Mouse (Mus musculus) ES-E14 (cell line): Measurements from ENCODE around the gene Vrk3. TPM values are rescaled to one million over a fixed set of nuclear protein-coding genes. Genes with fewer than 3 reads are reported as not detected.

ENCODE experiments used
- DNase-seq: peaks from one replicate; pipeline ENCODE4 v3.0.0-alpha.2; 2013; ENCODE audit warnings: low read depth, low spot score
- H3K27ac ChIP-seq: 2 replicates; pipeline ENCODE4 v1.5.1; 2012; ENCODE audit warnings: low read depth, mild to moderate bottlenecking, low read length, moderate library complexity, mixed read lengths; ENCODE audit not compliant: poor library complexity, insufficient read depth, severe bottlenecking
- H3K36me3 ChIP-seq: 2 replicates; pipeline ENCODE4 v1.6.1; 2012; ENCODE audit warnings: mild to moderate bottlenecking, low read length, moderate library complexity, mixed read lengths; ENCODE audit not compliant: control insufficient read depth, poor library complexity, insufficient read depth, severe bottlenecking
- H3K4me1 ChIP-seq, 2 experiments: fragments of 150-350 bp in 1 of 2; sonication (generic) in 1 of 2; 2 replicates each; pipeline ENCODE4 v1.6.1; 2012; ENCODE audit warnings: low read length in 2 of 2, mild to moderate bottlenecking in 1 of 2, mixed read lengths in 1 of 2; ENCODE audit not compliant: control insufficient read depth in 2 of 2, insufficient read depth in 2 of 2, poor library complexity in 1 of 2
- H3K4me3 ChIP-seq, 2 experiments: fragments of 150-350 bp in 1 of 2; sonication (generic) in 1 of 2; 2 replicates each; pipeline ENCODE4 v1.5.1; 2012; ENCODE audit warnings: low read length in 2 of 2, low read depth in 1 of 2, mild to moderate bottlenecking in 1 of 2, mixed read lengths in 1 of 2; ENCODE audit not compliant: insufficient read depth in 1 of 2, poor library complexity in 1 of 2, severe bottlenecking in 1 of 2
- H3K9ac ChIP-seq: 2 replicates; pipeline ENCODE4 v1.6.1; 2012; ENCODE audit warnings: low read depth, mild to moderate bottlenecking, low read length, mixed read lengths; ENCODE audit not compliant: poor library complexity, insufficient read depth, severe bottlenecking
- H3K9me3 ChIP-seq: fragments of 150-350 bp; sonication (generic); 2 replicates; pipeline ENCODE4 v1.6.1; 2012; ENCODE audit warnings: low read depth, mild to moderate bottlenecking, low read length; ENCODE audit not compliant: control insufficient read depth, insufficient read depth
- CHD2 ChIP-seq: IDR thresholded peaks from 2 replicates; pipeline ENCODE4 v1.6.1; 2014; ENCODE audit warnings: mild to moderate bottlenecking, low read depth, low read length, inconsistent platforms
- HCFC1 ChIP-seq: IDR thresholded peaks from 2 replicates; pipeline ENCODE4 v1.6.1; 2012; ENCODE audit warnings: low read length, inconsistent platforms, borderline replicate concordance; ENCODE audit not compliant: insufficient read depth
- MAFK ChIP-seq: IDR thresholded peaks from 2 replicates; pipeline ENCODE4 v1.6.1; 2014; ENCODE audit warnings: mild to moderate bottlenecking, low read depth, low read length, inconsistent platforms; ENCODE audit not compliant: insufficient read depth
- ZC3H11A ChIP-seq: IDR thresholded peaks from 2 replicates; pipeline ENCODE4 v1.6.1; 2012; ENCODE audit warnings: low read depth, mild to moderate bottlenecking, inconsistent platforms, low read length, borderline replicate concordance
- ZNF384 ChIP-seq: IDR thresholded peaks from 2 replicates; pipeline ENCODE4 v1.6.1; 2012; ENCODE audit warnings: low read depth, low read length, inconsistent platforms
- in situ Hi-C, 2 experiments: fragments of 600-800 bp; cut with MboI; formaldehyde crosslinking; loops; one replicate each; pipeline ENCODE4 v1.15.1; 2025; ENCODE audit warnings: low sequenced_read_pairs in 2 of 2, inconsistent platforms in 1 of 2; ENCODE audit not compliant: unreplicated experiment in 2 of 2
- total RNA-seq: library from RNA; depleted of rRNA; stranded (reverse); fragments of 300-350 nt; gene quantifications from 2 replicates; pipeline ENCODE4 v1.2.3, GENCODE M21; 2012

The Vrk3 gene
- total RNA-seq, 1 experiment, result 17.8 TPM

- in situ Hi-C loops, result no loop called here
These were observed 41.3 kb downstream of the Vrk3 start for GRCm38 (mm10) chr7:44789531-44789930.

GRCm38 (mm10) chr7:44790066-44790465, 41.9 kb downstream of the Vrk3 start:
- no peak overlapping the region for H3K27ac ChIP-seq
- no peak for DNase-seq
- in situ Hi-C loops, result no loop called here
- no peak overlapping the region for H3K4me3 ChIP-seq
- H3K9me3 ChIP-seq, result no peaks in the 10 kb centered on the region
- H3K4me1 ChIP-seq, result no peaks in the 10 kb centered on the region
- no peak overlapping the region for H3K9ac ChIP-seq
- TF ChIP-seq ZNF384 (no peak), MAFK (no peak), CHD2 (no peak), ZC3H11A (no peak), HCFC1 (no peak)
- H3K36me3 ChIP-seq, result no peaks in the 10 kb centered on the region

More at GRCm38 (mm10) chr7:44789531-44789930, 41.3 kb downstream of the Vrk3 start:
- no peak overlapping the region for H3K4me3 ChIP-seq
- no peak overlapping the region for H3K27ac ChIP-seq
- H3K36me3 ChIP-seq, result no peaks in the 10 kb centered on the region
- H3K4me1 ChIP-seq, result no peaks in the 10 kb centered on the region
- DNase-seq, result no peak
- no peaks in the 10 kb centered on the region for H3K9me3 ChIP-seq
- no peak overlapping the region for H3K9ac ChIP-seq
- no peak for TF ChIP-seq ZC3H11A
- TF ChIP-seq ZNF384, result no peak
- no peak for TF ChIP-seq HCFC1
- no peak for TF ChIP-seq CHD2
- no peak for TF ChIP-seq MAFK

DNA sequence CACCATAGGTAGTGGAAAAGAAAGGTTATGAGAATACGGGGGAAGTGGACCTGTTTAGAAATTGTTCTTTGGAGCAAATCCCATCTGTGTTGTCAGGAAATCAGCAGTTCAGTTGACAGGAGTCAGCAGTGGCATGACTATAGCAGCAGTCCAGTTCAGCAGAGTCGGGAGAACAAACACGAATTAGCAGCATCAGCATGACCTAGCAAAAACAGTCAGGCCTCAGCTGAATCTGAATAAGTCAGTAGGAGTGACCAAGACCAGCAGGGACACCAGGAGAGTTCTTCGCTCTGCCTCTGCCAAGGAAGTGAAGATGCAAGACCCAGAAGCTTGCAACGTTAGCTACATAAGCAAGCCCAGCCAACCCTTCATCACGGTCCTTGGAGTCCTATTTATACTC, 44.6 kb downstream of the Vrk3 start:
- TF ChIP-seq CHD2 (no peak), ZNF384 (no peak), MAFK (no peak)
- H3K9me3 ChIP-seq, result no peaks in the 10 kb centered on the region
- DNase-seq, result no peak
- H3K9ac ChIP-seq, result no peak overlapping the region
- no peaks in the 10 kb centered on the region for H3K4me1 ChIP-seq
- no peak overlapping the region for H3K4me3 ChIP-seq
- in situ Hi-C loops, result no loop called here
- no peaks in the 10 kb centered on the region for H3K36me3 ChIP-seq
- H3K27ac ChIP-seq, result no peak overlapping the region

DNA sequence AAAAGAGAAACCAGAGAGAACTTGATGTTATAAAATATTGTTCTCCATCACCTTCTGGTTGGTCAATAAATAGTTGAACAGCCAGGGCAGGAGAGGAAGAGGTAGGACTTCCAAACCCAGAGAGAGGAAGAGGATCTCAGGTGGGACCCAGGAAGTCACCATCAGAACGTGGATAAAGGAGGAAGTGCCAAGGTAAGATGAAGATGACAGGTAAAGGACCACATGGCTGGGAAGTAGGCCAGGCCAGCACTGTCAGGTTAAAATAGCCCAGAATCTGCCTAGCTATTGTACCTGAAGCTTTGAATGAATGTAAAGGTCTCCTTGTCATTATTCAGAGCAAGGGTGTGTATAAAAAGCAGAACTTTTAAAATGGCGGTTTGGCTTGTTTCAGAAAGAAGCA, 60.7 kb downstream of the Vrk3 start:
- no peaks in the 10 kb centered on the region; the same call in 1 of the 2 replicates for H3K36me3 ChIP-seq
- H3K27ac ChIP-seq, result no peak overlapping the region
- H3K9me3 ChIP-seq, result no peaks in the 10 kb centered on the region
- DNase-seq, result no peak
- in situ Hi-C loops, result no loop called here
- H3K4me3 ChIP-seq, result no peak overlapping the region
- TF ChIP-seq ZNF384 (no peak), MAFK (no peak), HCFC1 (no peak), ZC3H11A (no peak), CHD2 (no peak)
- H3K9ac ChIP-seq, result no peak overlapping the region
- H3K4me1 ChIP-seq, result peaks cover 0 to 6% of the 10 kb centered on the region in 2 experiments; a peak in 2 of 4 replicates

- no peak for DNase-seq
- in situ Hi-C loops, result no loop called here
- Histone ChIP-seq H3K4me1 (peaks cover 0 to 3% of the 10 kb centered on the region in 2 experiments; a peak in 1 of 4 replicates), H3K27ac (no peak overlapping the region), H3K9me3 (no peaks in the 10 kb centered on the region), H3K9ac (no peak overlapping the region), H3K36me3 (peaks cover 3% of the 10 kb centered on the region; the same call in 1 of the 2 replicates), H3K4me3 (no peak overlapping the region)
- TF ChIP-seq ZNF384, result no peak
- no peak for TF ChIP-seq ZC3H11A
- no peak for TF ChIP-seq CHD2
- TF ChIP-seq HCFC1, result no peak
- no peak for TF ChIP-seq MAFK
These were observed 61.3 kb downstream of the Vrk3 start for GRCm38 (mm10) chr7:44809466-44809865.
